Mouse (Mus musculus): ENCODE data around the gene Mto1. TPM values are rescaled to one million over a fixed set of nuclear protein-coding genes. Genes with fewer than 3 reads are reported as not detected.

The Mto1 gene
- total and polyA plus RNA-seq, 3 experiments, result 13.8 to 22.9 (median 22.5) TPM

- Histone ChIP-seq H3K4me3 (replicated peaks in 1 of 3; ENCODE audit: low read depth in 2 of 3, low read length in 2 of 3, poor library complexity in 1 of 3) (no peak overlapping the region), H3K9me3 (replicated peaks; ENCODE audit: low read length) (peaks cover 3% of the 10 kb centered on the region), H3K27ac (ENCODE audit: insufficient read depth, low read depth) (no peak overlapping the region), H3K27me3 (replicated peaks) (no peaks in the 10 kb centered on the region), H3K36me3 (replicated peaks in 1 of 2; ENCODE audit: control insufficient read depth in 1 of 2, insufficient read depth in 1 of 2, low read length in 1 of 2) (peaks cover 14 to 21% of the 10 kb centered on the region in 2 experiments), H3K4me2 (ENCODE audit: insufficient read depth, low read depth, poor library complexity, severe bottlenecking) (no peak overlapping the region), H3K4me1 (ENCODE audit: control insufficient read depth in 1 of 2, insufficient read depth in 2 of 2) (peaks cover 4 to 10% of the 10 kb centered on the region in 2 experiments), H3K79me2 (replicated peaks; ENCODE audit: control insufficient read depth, extremely low read depth, insufficient read depth, poor library complexity, severe bottlenecking) (peaks cover 3% of the 10 kb centered on the region; the same call in 1 of the 2 replicates), H3K9ac (ENCODE audit: insufficient read depth, low read depth) (no peak overlapping the region)
- dilution Hi-C loops (cut with MboI; ENCODE audit: extremely low pct_ligation_motif_present, extremely low pct_unique_long_range_greater_than_20kb, low sequenced_read_pairs), result no loop called here
- TF ChIP-seq HCFC1 (IDR thresholded peaks at IDR 0.05; ENCODE audit: low read depth, low read length) (no peak), CTCF (conservative IDR thresholded peaks at IDR 0.05 in 1 of 2, IDR thresholded peaks at IDR 0.05 in 1 of 2; ENCODE audit: low read depth in 2 of 2, low read length in 2 of 2) (no peak), MEF2A (IDR thresholded peaks at IDR 0.05; ENCODE audit: borderline replicate concordance, low read depth, low read length) (no peak), ZNF384 (IDR thresholded peaks at IDR 0.05; ENCODE audit: low read depth, low read length) (no peak), ETS1 (conservative IDR thresholded peaks at IDR 0.05; ENCODE audit: low read depth, low read length) (no peak), RCOR1 (conservative IDR thresholded peaks at IDR 0.05; ENCODE audit: low read depth, low read length) (no peak)
- in situ Hi-C loops (cut with MboI; ENCODE audit: low pct_ligation_motif_present, low pct_unique_long_range_greater_than_20kb, low sequenced_read_pairs), result no loop called here
- DNase-seq (ENCODE audit: extremely low read depth), result no peak
These were observed 63.7 kb downstream of the Mto1 start for GRCm38 (mm10) chr9:78511705-78512104.

- dilution Hi-C loops (cut with MboI; ENCODE audit: extremely low pct_ligation_motif_present, extremely low pct_unique_long_range_greater_than_20kb, low sequenced_read_pairs), result no loop called here
These were observed 65.9 kb downstream of the Mto1 start for GRCm38 (mm10) chr9:78513776-78514500.

GRCm38 (mm10) chr9:78514681-78515080 is 66.7 kb downstream of the Mto1 start:
- dilution Hi-C loops (cut with MboI; ENCODE audit: extremely low pct_ligation_motif_present, extremely low pct_unique_long_range_greater_than_20kb, low sequenced_read_pairs), result no loop called here
- peaks cover 4 to 10% of the 10 kb centered on the region in 2 experiments for H3K4me1 ChIP-seq (ENCODE audit: control insufficient read depth in 1 of 2, insufficient read depth in 2 of 2)
- H3K79me2 ChIP-seq (replicated peaks; ENCODE audit: control insufficient read depth, extremely low read depth, insufficient read depth, poor library complexity, severe bottlenecking), result no peaks in the 10 kb centered on the region
- H3K27me3 ChIP-seq (replicated peaks), result no peaks in the 10 kb centered on the region
- H3K36me3 ChIP-seq (replicated peaks in 1 of 2; ENCODE audit: control insufficient read depth in 1 of 2, insufficient read depth in 1 of 2, low read length in 1 of 2), result peaks cover 3 to 9% of the 10 kb centered on the region in 2 experiments
- TF ChIP-seq GABPA (IDR thresholded peaks at IDR 0.05; ENCODE audit: insufficient replicate concordance, low read depth, low read length), result no peak
- TF ChIP-seq PAX5 (IDR thresholded peaks at IDR 0.05; ENCODE audit: low read length), result no peak
- TF ChIP-seq MAX (IDR thresholded peaks at IDR 0.05; ENCODE audit: low read length), result no peak
- no peak for TF ChIP-seq KAT2A (IDR thresholded peaks at IDR 0.05; ENCODE audit: insufficient replicate concordance, low read length)
- no peak for TF ChIP-seq ETS1 (conservative IDR thresholded peaks at IDR 0.05; ENCODE audit: low read depth, low read length)
- no peak for TF ChIP-seq MEF2A (IDR thresholded peaks at IDR 0.05; ENCODE audit: borderline replicate concordance, low read depth, low read length)
- TF ChIP-seq CTCF (conservative IDR thresholded peaks at IDR 0.05 in 1 of 2, IDR thresholded peaks at IDR 0.05 in 1 of 2; ENCODE audit: low read depth in 2 of 2, low read length in 2 of 2), result no peak
- TF ChIP-seq MAZ (IDR thresholded peaks at IDR 0.05; ENCODE audit: low read depth, low read length), result no peak
- no peak for TF ChIP-seq TCF12 (IDR thresholded peaks at IDR 0.05; ENCODE audit: low read depth, low read length)
- no peak for TF ChIP-seq SIN3A (IDR thresholded peaks at IDR 0.05; ENCODE audit: low read length)
- no peak for TF ChIP-seq NELFE (IDR thresholded peaks at IDR 0.05; ENCODE audit: low read depth, low read length)
- no peak for TF ChIP-seq POLR2AphosphoS2 (IDR thresholded peaks at IDR 0.05; ENCODE audit: low read depth, low read length)
- H3K9ac ChIP-seq (ENCODE audit: insufficient read depth, low read depth), result no peak overlapping the region
- no peak for DNase-seq (ENCODE audit: extremely low read depth)
- in situ Hi-C loops (cut with MboI; ENCODE audit: low pct_ligation_motif_present, low pct_unique_long_range_greater_than_20kb, low sequenced_read_pairs), result no loop called here
- H3K27ac ChIP-seq (ENCODE audit: insufficient read depth, low read depth), result no peak overlapping the region
- H3K4me3 ChIP-seq (replicated peaks in 1 of 3; ENCODE audit: low read depth in 2 of 3, low read length in 2 of 3, poor library complexity in 1 of 3), result no peak overlapping the region
- no peak overlapping the region for H3K4me2 ChIP-seq (ENCODE audit: insufficient read depth, low read depth, poor library complexity, severe bottlenecking)
- peaks cover 3% of the 10 kb centered on the region for H3K9me3 ChIP-seq (replicated peaks; ENCODE audit: low read length)

More at GRCm38 (mm10) chr9:78513776-78514500, 65.9 kb downstream of the Mto1 start:
- TF ChIP-seq ELF1 (IDR thresholded peaks at IDR 0.05; ENCODE audit: low read depth, low read length) (no peak), ETS1 (conservative IDR thresholded peaks at IDR 0.05; ENCODE audit: low read depth, low read length) (0 out of 2 replicates have a peak, but pooled peaks have one; percentile 7), E2F4 (IDR thresholded peaks at IDR 0.05; ENCODE audit: insufficient replicate concordance, low read depth, low read length) (no peak), NRF1 (IDR thresholded peaks at IDR 0.05; ENCODE audit: low read depth, low read length) (no peak)
- H3K27me3 ChIP-seq (replicated peaks), result no peaks in the 10 kb centered on the region
- DNase-seq (ENCODE audit: extremely low read depth), result no peak
- H3K36me3 ChIP-seq (replicated peaks in 1 of 2; ENCODE audit: control insufficient read depth in 1 of 2, insufficient read depth in 1 of 2, low read length in 1 of 2), result peaks cover 4 to 10% of the 10 kb centered on the region in 2 experiments
- no peaks in the 10 kb centered on the region for H3K79me2 ChIP-seq (replicated peaks; ENCODE audit: control insufficient read depth, extremely low read depth, insufficient read depth, poor library complexity, severe bottlenecking)
- no peak overlapping the region for H3K4me3 ChIP-seq (replicated peaks in 1 of 3; ENCODE audit: low read depth in 2 of 3, low read length in 2 of 3, poor library complexity in 1 of 3)
- H3K27ac ChIP-seq (ENCODE audit: insufficient read depth, low read depth), result no peak overlapping the region
- peaks cover 3% of the 10 kb centered on the region for H3K9me3 ChIP-seq (replicated peaks; ENCODE audit: low read length)
- H3K4me1 ChIP-seq (ENCODE audit: control insufficient read depth in 1 of 2, insufficient read depth in 2 of 2), result peaks cover 4 to 10% of the 10 kb centered on the region in 2 experiments
- no peak overlapping the region for H3K9ac ChIP-seq (ENCODE audit: insufficient read depth, low read depth)
- in situ Hi-C loops (cut with MboI; ENCODE audit: low pct_ligation_motif_present, low pct_unique_long_range_greater_than_20kb, low sequenced_read_pairs), result no loop called here
- H3K4me2 ChIP-seq (ENCODE audit: insufficient read depth, low read depth, poor library complexity, severe bottlenecking), result no peak overlapping the region
